Mouse (Mus musculus) liver, adult 2 months (tissue): Measurements from ENCODE around the gene Islr2. TPM values are rescaled to one million over a fixed set of nuclear protein-coding genes. Genes with fewer than 3 reads are reported as not detected.
A peak's percentile ranks its signal among the peaks of the same experiment; 100 is the strongest.

Experiments used
- DNase-seq: peaks from one replicate; pipeline ENCODE4 v3.0.0-alpha.2; 2011; ENCODE audit warnings: low read depth, low spot score; ENCODE audit errors: extremely low read depth
- H3K27ac ChIP-seq: fragments of 200-500 bp; replicated peaks from 2 replicates; pipeline ENCODE4 v1.5.1; 2012; ENCODE audit warnings: low read depth, mild to moderate bottlenecking, control low read depth, inconsistent platforms, low read length; ENCODE audit not compliant: insufficient read depth
- H3K27me3 ChIP-seq: fragments of 200-500 bp; 2 replicates; pipeline ENCODE4 v1.6.1; 2012; ENCODE audit warnings: mild to moderate bottlenecking, moderate library complexity, low read length, inconsistent platforms; ENCODE audit not compliant: control insufficient read depth, insufficient read depth
- H3K36me3 ChIP-seq: fragments of 200-500 bp; 2 replicates; pipeline ENCODE4 v1.6.1; 2012; ENCODE audit warnings: low read length, inconsistent platforms; ENCODE audit not compliant: control insufficient read depth, insufficient read depth
- H3K4me1 ChIP-seq: fragments of 200-500 bp; 2 replicates; pipeline ENCODE4 v1.6.1; 2011; ENCODE audit warnings: low read length; ENCODE audit not compliant: control insufficient read depth, insufficient read depth
- H3K4me3 ChIP-seq: fragments of 200-500 bp; 2 replicates; pipeline ENCODE4 v1.5.1; 2011; ENCODE audit warnings: low read depth, mild to moderate bottlenecking, control low read depth, low read length, moderate library complexity; ENCODE audit not compliant: insufficient read depth
- H3K79me2 ChIP-seq: fragments of 200-500 bp; 2 replicates; pipeline ENCODE4 v1.6.1; 2012; ENCODE audit warnings: inconsistent platforms, mild to moderate bottlenecking, low read length, moderate library complexity; ENCODE audit not compliant: control insufficient read depth, insufficient read depth
- H3K9ac ChIP-seq: fragments of 200-500 bp; 2 replicates; pipeline ENCODE4 v1.6.1; 2012; ENCODE audit warnings: low read depth, mild to moderate bottlenecking, control low read depth, inconsistent platforms, low read length
- CTCF ChIP-seq: fragments of 200-500 bp; IDR thresholded peaks from 2 replicates; pipeline ENCODE4 v1.5.1; 2011; ENCODE audit warnings: low read depth, low read length, control low read depth
- POLR2A ChIP-seq: fragments of 200-500 bp; IDR thresholded peaks from 2 replicates; pipeline ENCODE4 v1.6.1; 2011; ENCODE audit warnings: low read length, control low read depth; ENCODE audit not compliant: insufficient read depth; ENCODE audit errors: extremely low read depth
- WGBS: fragments of 180-500 bp; shearing (Covaris S2); methylation state at CpG from one replicate; pipeline ENCODE4 v1.1.7; 2018; 5-methylcytosine and 5-hydroxymethylcytosine counted together
- polyA plus RNA-seq: library from polyadenylated mRNA; depleted of rRNA; stranded (reverse); fragments of >200 nt; gene quantifications from 2 replicates; pipeline ENCODE4 v1.2.3, GENCODE M21; 2012
- total RNA-seq: library from RNA; depleted of rRNA; stranded (reverse); fragments of >200 nt; gene quantifications from 2 replicates; pipeline ENCODE4 v1.2.3, GENCODE M21; 2014

The Islr2 gene
- total and polyA plus RNA-seq, 2 experiments, result not detected

- H3K4me3 ChIP-seq, result no peak overlapping the region
- peaks cover 39% of the 10 kb centered on the region for H3K27me3 ChIP-seq
- no peak for TF ChIP-seq CTCF
- TF ChIP-seq POLR2A, result no peak
- H3K79me2 ChIP-seq, result no peaks in the 10 kb centered on the region
- no peaks in the 10 kb centered on the region for H3K36me3 ChIP-seq
- no peak overlapping the region for H3K9ac ChIP-seq
- 3% methylated on average over 41 of the region's 41 CpGs for WGBS
- H3K4me1 ChIP-seq, result no peaks in the 10 kb centered on the region
- no peak overlapping the region for H3K27ac ChIP-seq
- DNase-seq, result no peak
Measured at GRCm38 (mm10) chr9:58199381-58200269, 4.5 kb downstream of the Islr2 start.

GRCm38 (mm10) chr9:58198801-58199371 lies 5.2 kb downstream of the Islr2 start:
- 3% methylated on average over 38 of the region's 38 CpGs for WGBS
- H3K36me3 ChIP-seq, result no peaks in the 10 kb centered on the region
- no peak overlapping the region for H3K9ac ChIP-seq
- no peak for DNase-seq
- peaks cover 39% of the 10 kb centered on the region for H3K27me3 ChIP-seq
- no peaks in the 10 kb centered on the region for H3K4me1 ChIP-seq
- H3K27ac ChIP-seq, result no peak overlapping the region
- no peaks in the 10 kb centered on the region for H3K79me2 ChIP-seq
- H3K4me3 ChIP-seq, result no peak overlapping the region
- TF ChIP-seq POLR2A (no peak), CTCF (no peak)

GRCm38 (mm10) chr9:58197781-58198701 lies 6.1 kb downstream of the Islr2 start:
- H3K4me3 ChIP-seq, result no peak overlapping the region
- no peak overlapping the region for H3K27ac ChIP-seq
- WGBS, result 4% methylated on average over 58 of the region's 58 CpGs
- no peak overlapping the region for H3K9ac ChIP-seq
- no peaks in the 10 kb centered on the region for H3K79me2 ChIP-seq
- H3K4me1 ChIP-seq, result no peaks in the 10 kb centered on the region
- peak; percentile 80 for TF ChIP-seq CTCF
- no peak for TF ChIP-seq POLR2A
- H3K27me3 ChIP-seq, result peaks cover 33% of the 10 kb centered on the region
- no peaks in the 10 kb centered on the region for H3K36me3 ChIP-seq
- no peak for DNase-seq

- Histone ChIP-seq H3K4me1 (no peaks in the 10 kb centered on the region), H3K27me3 (peaks cover 26% of the 10 kb centered on the region), H3K4me3 (no peak overlapping the region), H3K36me3 (no peaks in the 10 kb centered on the region), H3K9ac (no peak overlapping the region), H3K79me2 (no peaks in the 10 kb centered on the region), H3K27ac (no peak overlapping the region)
- TF ChIP-seq CTCF, result no peak
- no peak for TF ChIP-seq POLR2A
- WGBS, result 6% methylated on average over 46 of the region's 46 CpGs
- DNase-seq, result no peak
Measured at GRCm38 (mm10) chr9:58196610-58197567, 7.2 kb downstream of the Islr2 start.

DNA sequence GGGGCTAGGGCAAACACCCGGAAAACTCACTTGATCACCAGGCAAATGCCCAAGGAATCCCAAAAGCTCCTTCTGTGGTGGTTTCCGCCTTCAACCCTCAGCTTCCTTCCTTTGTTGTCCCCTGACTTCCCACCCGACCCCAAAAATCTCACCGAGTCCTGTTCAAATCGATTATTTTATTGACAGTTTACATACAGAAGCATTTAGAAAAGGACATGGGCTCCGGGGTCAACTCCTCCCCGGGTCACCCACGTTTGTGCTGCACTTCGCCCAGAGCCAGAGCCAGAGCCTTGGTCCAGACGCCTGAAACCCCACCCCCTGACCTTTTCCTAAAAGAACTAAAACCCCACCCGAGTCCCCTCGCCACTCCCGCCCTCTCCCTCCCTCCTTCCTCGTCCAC lies 8.0 kb downstream of the Islr2 start:
- WGBS, result 6% methylated on average over 14 of the region's 14 CpGs
- DNase-seq, result no peak
- Histone ChIP-seq H3K4me3 (no peak overlapping the region), H3K79me2 (no peaks in the 10 kb centered on the region), H3K9ac (no peak overlapping the region), H3K27ac (no peak overlapping the region), H3K36me3 (no peaks in the 10 kb centered on the region), H3K4me1 (no peaks in the 10 kb centered on the region), H3K27me3 (peaks cover 26% of the 10 kb centered on the region)
- TF ChIP-seq CTCF, result no peak
- TF ChIP-seq POLR2A, result no peak
